1 mouse cellular context compared by ENCODE assay signal in genomic region chr14:75176425-75177045, GRCm38 (mm10).
TF ChIP-seq lines count a peak whose summit lies in the region.

No protein-coding gene starts in this region.

TF ChIP-seq in MEL, 35 proteins besides CTCF, POLR2A, EP300 and RAD21 (continued from another document):
- TF ChIP-seq TCF12 (IDR thresholded peaks at IDR 0.05; ENCODE audit: low read depth, low read length) (no peak), E2F4 (IDR thresholded peaks at IDR 0.05; ENCODE audit: borderline replicate concordance, low read depth, low read length) (no peak), ZMIZ1 (IDR thresholded peaks at IDR 0.05; ENCODE audit: low read depth, low read length) (no peak), NRF1 (IDR thresholded peaks at IDR 0.05; ENCODE audit: insufficient read depth, low read depth, low read length, poor library complexity, severe bottlenecking) (no peak), TBP (IDR thresholded peaks at IDR 0.05; ENCODE audit: low read depth, low read length) (peak; percentile 43; the same call in 1 of the 2 replicates)
